Mouse (Mus musculus): ENCODE results near the gene Tymp.

Tymp gene

GRCm38 (mm10) chr15:89326441-89326840 is 50.4 kb downstream of the Tymp start:
- no peak for DNase-seq (ENCODE audit: low read depth)

- no peak for DNase-seq (ENCODE audit: low read depth)
These were observed 53.2 kb downstream of the Tymp start for GRCm38 (mm10) chr15:89323656-89324055.

GRCm38 (mm10) chr15:89322670-89323522 is 53.9 kb downstream of the Tymp start, which contains the start of gene Adm2:
Adm2 (plus strand) TSS chr15:89322720.
- DNase-seq (ENCODE audit: low read depth) = no peak

Data from 416B (cell line).